Comparison of ENCODE assay signal across 18 mouse cellular contexts in genomic region chr7:34933142-34933541, GRCm38 (mm10). TPM values are rescaled to one million over a fixed set of nuclear protein-coding genes. Genes with fewer than 3 reads are reported as not detected.
A peak's percentile ranks its signal among the peaks of the same experiment; 100 is the strongest.
DNase-seq lines count a peak whose midpoint lies in the region; ATAC-seq and TF ChIP-seq lines count a peak whose summit lies in the region.
"Had no signal": no experiment of that assay in that cellular context is flagged by ENCODE, and none has a peak within 500 bp of the region (broad histone marks: within the 10 kb centered on the region; RNA-seq: fewer than 3 reads in every experiment).

No protein-coding gene starts in this region.

- no peak for TF ChIP-seq CTCF in intestine, postnatal 0 days (IDR thresholded peaks at IDR 0.05; ENCODE audit: low read depth)
- TF ChIP-seq CTCF in C2C12 (IDR thresholded peaks at IDR 0.05; ENCODE audit: control insufficient read depth, insufficient read depth, insufficient read length): no peak

- DNase-seq in embryonic facial prominence, embryonic 10.5 days (ENCODE audit: low spot score): no peak
- no peak for DNase-seq in forebrain, embryonic 11.5 days (ENCODE audit: low spot score)
- DNase-seq: cerebellum, adult 11 months; cerebellum, postnatal 36 days; heart, adult 18-20 months; kidney, postnatal 25 days; lung, adult 2 months; midbrain, embryonic 14.5 days had no signal

- H3K36me3 ChIP-seq in intestine, embryonic 16.5 days (ENCODE audit: control insufficient read depth, insufficient read depth, low read length): peaks cover 21% of the 10 kb centered on the region
- peaks cover 43% of the 10 kb centered on the region for H3K36me3 ChIP-seq in intestine, postnatal 0 days (ENCODE audit: control insufficient read depth, insufficient read depth)
- peaks cover 23% of the 10 kb centered on the region for H3K36me3 ChIP-seq in C2C12 (ENCODE audit: control insufficient read depth, insufficient read depth)
- peaks cover 42% of the 10 kb centered on the region for H3K36me3 ChIP-seq in embryonic facial prominence, embryonic 10.5 days (replicated peaks)
- H3K36me3 ChIP-seq in forebrain, embryonic 11.5 days (ENCODE audit: control insufficient read depth, insufficient read depth, low read length): peaks cover 4% of the 10 kb centered on the region; the same call in 1 of the 2 replicates

- no peaks in the 10 kb centered on the region for H3K9me3 ChIP-seq in intestine, embryonic 16.5 days (ENCODE audit: control insufficient read depth, low read length)
- H3K9me3 ChIP-seq in intestine, postnatal 0 days (ENCODE audit: control insufficient read depth): no peaks in the 10 kb centered on the region
- peaks cover 11% of the 10 kb centered on the region; the same call in 1 of the 2 replicates for H3K9me3 ChIP-seq in embryonic facial prominence, embryonic 10.5 days
- H3K9me3 ChIP-seq in forebrain, embryonic 11.5 days (ENCODE audit: control insufficient read depth, low read length): peaks cover 4% of the 10 kb centered on the region; the same call in 1 of the 2 replicates
- H3K9me3 ChIP-seq: limb, embryonic 10.5 days had no signal

- H3K4me2 ChIP-seq in intestine, embryonic 16.5 days (ENCODE audit: low read depth, low read length): no peak overlapping the region
- no peak overlapping the region for H3K4me2 ChIP-seq in intestine, postnatal 0 days (replicated peaks; ENCODE audit: low read depth)
- no peak overlapping the region for H3K4me2 ChIP-seq in forebrain, embryonic 11.5 days (ENCODE audit: low read depth, low read length, severe bottlenecking)

- H3ac ChIP-seq in C2C12 (ENCODE audit: control insufficient read depth, insufficient read length, low read depth): no peak overlapping the region

- no peak overlapping the region for H3K9ac ChIP-seq in intestine, embryonic 16.5 days (ENCODE audit: low read depth, low read length)
- H3K9ac ChIP-seq in intestine, postnatal 0 days (ENCODE audit: low read depth, low read length): no peak overlapping the region
- H3K9ac ChIP-seq in forebrain, embryonic 11.5 days (ENCODE audit: low read length): no peak overlapping the region

- no peaks in the 10 kb centered on the region for H3K79me3 ChIP-seq in C2C12 (ENCODE audit: low read depth)

- peaks cover 12% of the 10 kb centered on the region for H3K79me2 ChIP-seq in C2C12 (ENCODE audit: control insufficient read depth, insufficient read depth)

- no peaks in the 10 kb centered on the region for H3K27me3 ChIP-seq in intestine, embryonic 16.5 days (replicated peaks; ENCODE audit: control insufficient read depth, insufficient read depth, low read length)
- no peaks in the 10 kb centered on the region for H3K27me3 ChIP-seq in intestine, postnatal 0 days (replicated peaks; ENCODE audit: control insufficient read depth, insufficient read depth, low read length)
- H3K27me3 ChIP-seq in C2C12 (ENCODE audit: control insufficient read depth, insufficient read depth, insufficient read length): no peaks in the 10 kb centered on the region
- no peaks in the 10 kb centered on the region for H3K27me3 ChIP-seq in embryonic facial prominence, embryonic 10.5 days (replicated peaks; ENCODE audit: low read depth, poor library complexity, severe bottlenecking)
- H3K27me3 ChIP-seq in forebrain, embryonic 11.5 days (ENCODE audit: control insufficient read depth, insufficient read depth, low read length): no peaks in the 10 kb centered on the region
- H3K27me3 ChIP-seq: Patski had no signal

- 0 out of 2 replicates have a peak, but pooled peaks have one; percentile 26 for ATAC-seq in intestine, embryonic 16.5 days
- no peak for ATAC-seq in intestine, postnatal 0 days
- peak; percentile 78 for ATAC-seq in erythroid progenitor cell, adult 5-6 weeks (replicated peaks; ENCODE audit: low FRiP score, poor library complexity, severe bottlenecking)
- peak; percentile 56 for ATAC-seq in megakaryocyte-erythroid progenitor cell, adult 5-6 weeks (replicated peaks; ENCODE audit: low FRiP score, low TSS enrichment, poor library complexity, severe bottlenecking)
- no peak for ATAC-seq in CD4-positive, CD25-positive, alpha-beta regulatory T cell, adult 4 months
- no peak for ATAC-seq in forebrain, embryonic 11.5 days (replicated peaks; ENCODE audit: low FRiP score)
- ATAC-seq: Patski had no signal

- H3K27ac ChIP-seq in intestine, embryonic 16.5 days (ENCODE audit: low read length): no peak overlapping the region
- no peak overlapping the region for H3K27ac ChIP-seq in intestine, postnatal 0 days (ENCODE audit: low read depth, low read length)
- H3K27ac ChIP-seq in embryonic facial prominence, embryonic 10.5 days (replicated peaks): no peak overlapping the region
- H3K27ac ChIP-seq in forebrain, embryonic 11.5 days (ENCODE audit: low read depth, low read length): no peak overlapping the region
- H3K27ac ChIP-seq: left cerebral cortex, adult 2 months; limb, embryonic 10.5 days; macrophage had no signal

- no peak overlapping the region for H3K4me3 ChIP-seq in intestine, embryonic 16.5 days (ENCODE audit: low read length)
- H3K4me3 ChIP-seq in intestine, postnatal 0 days (ENCODE audit: low read depth, low read length): no peak overlapping the region
- H3K4me3 ChIP-seq in C2C12 (ENCODE audit: insufficient read depth, poor library complexity, severe bottlenecking): no peak overlapping the region
- H3K4me3 ChIP-seq in embryonic facial prominence, embryonic 10.5 days: no peak overlapping the region
- no peak overlapping the region for H3K4me3 ChIP-seq in forebrain, embryonic 11.5 days (ENCODE audit: low read depth, low read length)
- H3K4me3 ChIP-seq: left cerebral cortex, adult 2 months; limb, embryonic 10.5 days had no signal

- peaks cover 6% of the 10 kb centered on the region; the same call in 1 of the 2 replicates for H3K4me1 ChIP-seq in intestine, embryonic 16.5 days (ENCODE audit: control insufficient read depth, insufficient read depth, low read length)
- H3K4me1 ChIP-seq in intestine, postnatal 0 days (replicated peaks; ENCODE audit: control insufficient read depth, insufficient read depth, low read length): no peaks in the 10 kb centered on the region
- peaks cover 33% of the 10 kb centered on the region for H3K4me1 ChIP-seq in embryonic facial prominence, embryonic 10.5 days
- H3K4me1 ChIP-seq in forebrain, embryonic 11.5 days (replicated peaks; ENCODE audit: control insufficient read depth, insufficient read depth, low read length): no peaks in the 10 kb centered on the region

- WGBS in intestine, embryonic 16.5 days: 68% methylated on average over 3 of the region's 3 CpGs
- 48% methylated on average over 3 of the region's 3 CpGs for WGBS in intestine, postnatal 0 days
- 66% methylated on average over 3 of the region's 3 CpGs for WGBS in embryonic facial prominence, embryonic 10.5 days
- 77% methylated on average over 3 of the region's 3 CpGs for WGBS in forebrain, embryonic 11.5 days

TF ChIP-seq in C2C12, 6 proteins besides CTCF, POLR2A, EP300 and RAD21:
- TF ChIP-seq CEBPB (IDR thresholded peaks at IDR 0.05; ENCODE audit: low read depth) (no peak), MYOD1 (IDR thresholded peaks at IDR 0.05; ENCODE audit: control insufficient read depth, insufficient read length, low read depth) (peak; percentile 79)
TF ChIP-seq in C2C12: peak in this region for 1.

RNA-seq across cellular contexts. Expression of gene Pepd, which starts 21.0 kb away (rescaled TPM):
- 125 and 135 TPM in 2 replicates for polyA plus RNA-seq in intestine, embryonic 16.5 days (2015; fragmentation: Nextera tagmentation; extraction: Ambion mirVana)
- 178 and 192 TPM in 2 replicates for polyA plus RNA-seq in intestine, postnatal 0 days (2015; fragmentation: Nextera tagmentation; extraction: Ambion mirVana)
- 82.9 TPM for polyA plus RNA-seq in C2C12 (2012; fragmentation: generic; extraction: Trizol)
- total RNA-seq in erythroid progenitor cell, adult 5-6 weeks (2015; ENCODE audit: low replicate concordance): 15.5 and 17.2 TPM in 2 replicates
- 17.2 and 19.1 TPM in 2 replicates for total RNA-seq in erythroid progenitor cell, adult 5-6 weeks (2017; ENCODE audit: low replicate concordance)
- total RNA-seq in megakaryocyte-erythroid progenitor cell, adult 5-6 weeks (2014; fragmentation: Nextera tagmentation): 20.8 and 35.4 TPM in 2 replicates
- 28.5 and 31.1 TPM in 2 replicates for total RNA-seq in megakaryocyte-erythroid progenitor cell, adult 5-6 weeks (2017)
- polyA plus RNA-seq in embryonic facial prominence, embryonic 10.5 days (2016; fragmentation: Nextera tagmentation; extraction: Ambion mirVana): 77.1 and 79.7 TPM in 2 replicates
- polyA plus RNA-seq in CD4-positive, CD25-positive, alpha-beta regulatory T cell, adult 4 months (2017; shearing (Covaris generic)): 10 to 100 TPM; 49.8 to 70.8 TPM
- polyA plus RNA-seq in forebrain, embryonic 11.5 days (2014; fragmentation: Nextera tagmentation; extraction: Ambion mirVana): 58.4 and 65.5 TPM in 2 replicates

Comparison
In these comparisons a context has a peak if more than half of its experiments do, and no peak if none do; other contexts are left out.
1. ATAC-seq: peak in intestine, embryonic 16.5 days (single experiment), erythroid progenitor cell, adult 5-6 weeks (single experiment) and megakaryocyte-erythroid progenitor cell, adult 5-6 weeks (single experiment); none in intestine, postnatal 0 days (single experiment), CD4-positive, CD25-positive, alpha-beta regulatory T cell, adult 4 months (single experiment) and forebrain, embryonic 11.5 days (single experiment).